Mouse (Mus musculus) embryonic facial prominence, embryonic 10.5 days (tissue): Measurements from ENCODE around the gene Atg4d. TPM values are rescaled to one million over a fixed set of nuclear protein-coding genes. Genes with fewer than 3 reads are reported as not detected.
"Not testable (repeated sequence)": the region's sequence is repeated elsewhere in the genome, so short reads cannot be mapped to it uniquely, and the experiment has no call there.

Experiments
- DNase-seq: peaks from one replicate; pipeline ENCODE4 v3.0.0-alpha.2; 2017; ENCODE audit warnings: low spot score
- H3K27ac ChIP-seq: fragments of 300-500 bp; sonication (generic); replicated peaks from 2 replicates; pipeline ENCODE4 v1.5.1; 2016; ENCODE audit warnings: mild to moderate bottlenecking
- H3K27me3 ChIP-seq: fragments of 300-500 bp; sonication (generic); replicated peaks from 2 replicates; pipeline ENCODE4 v1.6.1; 2016; ENCODE audit warnings: low read depth, mild to moderate bottlenecking; ENCODE audit not compliant: poor library complexity, severe bottlenecking
- H3K36me3 ChIP-seq: fragments of 300-500 bp; sonication (generic); replicated peaks from 2 replicates; pipeline ENCODE4 v1.6.1; 2016; ENCODE audit warnings: mild to moderate bottlenecking, moderate library complexity
- H3K4me1 ChIP-seq: fragments of 300-500 bp; sonication (generic); 2 replicates; pipeline ENCODE4 v1.6.1; 2016
- H3K4me3 ChIP-seq: fragments of 300-500 bp; sonication (generic); 2 replicates; pipeline ENCODE4 v1.5.1; 2016; ENCODE audit warnings: mild to moderate bottlenecking, moderate library complexity
- H3K9me3 ChIP-seq: fragments of 300-500 bp; sonication (generic); 2 replicates; pipeline ENCODE4 v1.6.1; 2016; ENCODE audit warnings: mild to moderate bottlenecking
- WGBS: fragments of 180-500 bp; shearing (Covaris S2); methylation state at CpG from one replicate; pipeline ENCODE4 v1.1.7; 2016; 5-methylcytosine and 5-hydroxymethylcytosine counted together
- polyA plus RNA-seq: library from polyadenylated mRNA; unstranded; fragments of >200 nt; fragmentation: Nextera tagmentation; extraction: Ambion mirVana; gene quantifications from 2 replicates; pipeline ENCODE4 v1.2.1, GENCODE M21; 2016

Gene Atg4d
- polyA plus RNA-seq: 37.8 and 41.3 TPM in 2 replicates

GRCm38 (mm10) chr9:21265000-21265561 lies at the start of gene Atg4d:
Atg4d (plus strand) TSS chr9:21265293.
- peak within 1 kb of the TSS; percentile 92 for H3K27ac ChIP-seq
- no peaks in the 10 kb centered on the region for H3K27me3 ChIP-seq
- no peaks in the 10 kb centered on the region for H3K9me3 ChIP-seq
- under 1% methylated on average over 49 of the region's 49 CpGs for WGBS
- H3K4me1 ChIP-seq: peaks cover 30% of the 10 kb centered on the region
- H3K36me3 ChIP-seq: peaks cover 34% of the 10 kb centered on the region
- peak; percentile 100 for DNase-seq
- peak within 1 kb of the TSS; percentile 93 for H3K4me3 ChIP-seq

DNA sequence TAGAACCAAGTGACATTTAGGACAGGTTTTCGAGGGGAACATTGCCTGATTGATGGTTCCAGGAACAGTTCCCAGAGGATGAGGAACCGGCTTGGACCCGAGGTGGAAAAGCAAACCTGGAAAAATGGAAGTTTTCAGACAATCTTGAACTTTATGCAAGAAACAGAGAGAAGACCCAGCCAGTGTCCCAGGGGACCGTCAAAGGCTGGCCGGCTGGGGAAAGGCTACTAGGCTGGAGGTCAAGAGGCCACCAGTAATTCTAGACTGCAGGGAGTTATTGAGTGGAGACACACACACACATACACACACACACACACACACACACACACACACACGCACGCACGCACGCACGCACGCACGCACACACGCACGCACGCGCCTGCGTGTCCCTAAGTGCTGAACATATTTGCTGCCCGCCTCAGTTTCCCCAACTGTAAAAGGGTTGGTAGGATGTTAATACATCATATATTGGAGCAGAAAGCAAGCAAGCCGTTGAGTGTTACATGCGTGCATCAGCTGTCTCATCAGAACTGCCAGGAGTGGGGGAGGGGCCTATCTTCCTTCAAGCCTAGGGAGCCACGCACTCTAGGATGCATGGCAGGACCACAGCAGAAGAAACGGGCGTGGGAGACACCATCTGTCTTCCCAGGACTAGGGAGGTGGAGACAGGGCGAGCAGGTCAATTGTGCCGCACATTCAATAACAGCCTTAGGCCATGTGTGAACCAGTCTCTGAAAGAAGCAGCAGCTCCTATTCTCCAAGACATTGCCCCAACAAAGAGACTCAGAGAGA lies 48.8 kb upstream of the Atg4d start:
- DNase-seq: no peak
- Histone ChIP-seq H3K27ac (peak overlapping the region; percentile 66), H3K36me3 (no peaks in the 10 kb centered on the region), H3K4me3 (no peak overlapping the region; the same call in 1 of the 2 replicates), H3K9me3 (no peaks in the 10 kb centered on the region), H3K27me3 (peaks cover 13% of the 10 kb centered on the region), H3K4me1 (peaks cover 25% of the 10 kb centered on the region)
- 66% methylated on average over 25 of the region's 25 CpGs for WGBS

DNA sequence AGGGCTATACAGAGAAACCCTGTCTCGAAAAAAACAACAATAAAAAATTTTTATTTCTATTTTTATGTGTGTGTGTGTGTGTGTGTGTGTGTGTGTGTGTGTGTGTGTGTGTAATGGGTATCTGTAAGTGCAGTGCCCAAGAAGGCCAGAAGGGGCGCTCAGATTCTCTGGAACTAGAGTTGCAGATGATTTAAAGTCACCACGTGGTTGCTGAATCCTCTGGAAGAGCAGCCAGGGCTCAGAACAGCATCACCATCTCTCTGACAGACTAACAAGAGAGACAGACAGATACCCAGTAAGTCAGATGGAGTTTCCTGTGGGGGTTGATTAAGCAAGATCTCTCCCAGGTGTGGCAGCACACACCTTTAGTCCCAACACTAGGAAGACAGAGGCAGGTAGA lies 45.3 kb upstream of the Atg4d start:
- no peaks in the 10 kb centered on the region for H3K36me3 ChIP-seq
- WGBS: 57% methylated on average over 3 of the region's 3 CpGs
- no peak overlapping the region for H3K4me3 ChIP-seq
- peaks cover 7% of the 10 kb centered on the region; the same call in 1 of the 2 replicates for H3K9me3 ChIP-seq
- H3K27me3 ChIP-seq: peaks cover 22% of the 10 kb centered on the region
- H3K4me1 ChIP-seq: peaks cover 19% of the 10 kb centered on the region
- no peak for DNase-seq
- H3K27ac ChIP-seq: no peak overlapping the region

- WGBS: 13% methylated on average over 21 of the region's 21 CpGs
- H3K9me3 ChIP-seq: peaks cover 7% of the 10 kb centered on the region; the same call in 1 of the 2 replicates
- H3K27me3 ChIP-seq: peaks cover 31% of the 10 kb centered on the region
- H3K4me3 ChIP-seq: peak overlapping the region; percentile 46
- H3K4me1 ChIP-seq: peaks cover 26% of the 10 kb centered on the region
- H3K27ac ChIP-seq: no peak overlapping the region
- peak; percentile 93 for DNase-seq
- no peaks in the 10 kb centered on the region for H3K36me3 ChIP-seq
Observed at GRCm38 (mm10) chr9:21220490-21221382, 44.4 kb upstream of the Atg4d start.

- 20% methylated on average over 7 of the region's 7 CpGs for WGBS
- DNase-seq: peak; percentile 52
- H3K4me3 ChIP-seq: peak overlapping the region; percentile 46; the same call in 1 of the 2 replicates
- peaks cover 37% of the 10 kb centered on the region for H3K27me3 ChIP-seq
- no peak overlapping the region for H3K27ac ChIP-seq
- no peaks in the 10 kb centered on the region for H3K36me3 ChIP-seq
- H3K9me3 ChIP-seq: peaks cover 7% of the 10 kb centered on the region; the same call in 1 of the 2 replicates
- H3K4me1 ChIP-seq: peaks cover 21% of the 10 kb centered on the region
Observed at GRCm38 (mm10) chr9:21221383-21221929, 43.6 kb upstream of the Atg4d start.

DNA sequence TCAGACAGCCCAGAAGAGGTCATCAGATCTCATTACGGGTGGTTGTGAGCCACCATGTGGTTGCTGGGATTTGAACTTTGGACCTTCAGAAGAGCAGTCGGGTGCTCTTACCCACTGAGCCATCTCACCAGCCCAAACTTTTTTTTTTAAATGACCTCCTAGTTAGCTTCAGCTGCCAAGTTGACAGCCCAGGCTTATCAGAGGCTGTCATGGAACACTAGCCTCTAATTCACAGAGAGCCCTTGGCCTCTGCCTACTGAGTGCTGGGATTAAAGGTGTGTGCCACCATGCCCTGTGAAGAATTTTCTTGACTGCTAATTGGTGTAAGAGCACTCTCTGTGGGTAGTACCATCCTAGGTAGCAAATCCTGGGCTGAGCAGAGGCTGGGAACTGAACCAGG lies 41.6 kb upstream of the Atg4d start:
- peaks cover 37% of the 10 kb centered on the region for H3K27me3 ChIP-seq
- WGBS: 98% methylated on average over 2 of the region's 2 CpGs
- H3K4me1 ChIP-seq: peaks cover 28% of the 10 kb centered on the region
- not testable (repeated sequence) for H3K9me3 ChIP-seq, H3K4me3 ChIP-seq, H3K36me3 ChIP-seq, DNase-seq, H3K27ac ChIP-seq

DNA sequence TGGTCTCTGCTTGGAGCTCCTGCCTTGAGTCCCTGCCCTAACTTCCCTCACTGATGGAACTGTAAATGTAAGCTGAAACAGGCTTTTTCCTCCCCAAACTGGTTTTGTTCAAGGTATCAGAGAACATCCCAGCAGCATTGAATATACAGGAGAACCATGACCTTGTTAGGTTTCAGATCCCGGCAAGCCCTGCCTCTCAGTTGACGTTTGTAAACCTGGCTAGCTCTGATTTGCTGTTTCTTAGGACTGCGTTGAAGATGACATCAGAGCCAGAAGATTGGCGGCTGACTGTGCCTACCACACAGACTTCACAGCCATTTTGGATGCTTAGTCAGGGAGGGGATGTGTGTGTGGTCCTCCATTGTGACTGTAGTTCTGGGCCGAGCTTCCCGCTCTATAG lies 41.2 kb upstream of the Atg4d start:
- peaks cover 7% of the 10 kb centered on the region; the same call in 1 of the 2 replicates for H3K9me3 ChIP-seq
- H3K27ac ChIP-seq: no peak overlapping the region
- WGBS: 92% methylated on average over 6 of the region's 6 CpGs
- peaks cover 29% of the 10 kb centered on the region for H3K4me1 ChIP-seq
- H3K36me3 ChIP-seq: peaks cover 3% of the 10 kb centered on the region
- no peak overlapping the region for H3K4me3 ChIP-seq
- no peak for DNase-seq
- peaks cover 37% of the 10 kb centered on the region for H3K27me3 ChIP-seq

GRCm38 (mm10) chr9:21224576-21225414 lies 40.3 kb upstream of the Atg4d start:
- WGBS: 22% methylated on average over 26 of the region's 26 CpGs
- peak overlapping the region; percentile 46 for H3K4me3 ChIP-seq

DNA sequence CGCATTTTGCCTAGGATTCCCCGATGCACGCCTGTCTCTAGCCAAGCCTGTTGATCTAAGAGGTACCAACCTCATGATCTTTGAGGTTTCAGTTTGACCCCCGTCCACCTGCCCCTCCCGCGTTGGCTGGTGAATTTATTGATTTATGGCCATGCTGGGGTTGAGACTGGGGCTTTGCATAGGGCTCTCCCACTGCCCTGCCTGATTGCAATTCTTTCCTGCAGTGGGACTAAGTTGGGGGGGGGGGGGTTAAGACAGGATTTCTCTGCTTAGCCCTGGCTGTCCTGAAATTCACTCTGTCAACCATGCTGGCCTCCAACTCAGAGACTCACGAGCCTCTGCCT lies 39.7 kb upstream of the Atg4d start:
- H3K4me3 ChIP-seq: peak overlapping the region; percentile 46
- H3K36me3 ChIP-seq: peaks cover 18% of the 10 kb centered on the region
- H3K27me3 ChIP-seq: peaks cover 37% of the 10 kb centered on the region
- WGBS: 26% methylated on average over 7 of the region's 7 CpGs
- DNase-seq: no peak
- H3K4me1 ChIP-seq: peaks cover 29% of the 10 kb centered on the region
- peaks cover 7% of the 10 kb centered on the region; the same call in 1 of the 2 replicates for H3K9me3 ChIP-seq
- H3K27ac ChIP-seq: peak overlapping the region; percentile 51; the same call in 1 of the 2 replicates

More at GRCm38 (mm10) chr9:21224576-21225414, 40.3 kb upstream of the Atg4d start:
- peaks cover 7% of the 10 kb centered on the region; the same call in 1 of the 2 replicates for H3K9me3 ChIP-seq
- DNase-seq: no peak
- H3K36me3 ChIP-seq: peaks cover 12% of the 10 kb centered on the region
- H3K27ac ChIP-seq: peak overlapping the region; percentile 51; the same call in 1 of the 2 replicates
- peaks cover 37% of the 10 kb centered on the region for H3K27me3 ChIP-seq
- H3K4me1 ChIP-seq: peaks cover 29% of the 10 kb centered on the region

DNA sequence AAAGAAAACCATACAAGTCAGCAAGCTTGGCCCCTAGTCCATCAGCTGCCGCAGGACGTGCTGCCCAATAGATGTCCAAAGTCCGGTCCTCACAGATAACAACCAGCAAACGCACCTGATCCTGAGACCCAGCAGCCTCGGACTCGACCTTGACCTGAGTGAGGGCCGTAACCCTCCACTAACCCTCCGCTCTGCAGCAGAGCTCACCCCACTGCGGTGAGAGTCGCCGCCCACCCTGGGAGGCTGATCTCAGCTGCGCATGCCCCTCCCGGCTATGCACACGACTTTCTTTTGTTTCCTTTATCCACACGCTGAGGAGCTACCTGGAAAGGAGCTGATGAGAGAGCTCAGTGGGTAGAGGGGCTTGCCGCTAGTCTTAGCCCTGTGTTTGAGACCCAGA lies 37.8 kb upstream of the Atg4d start:
- Histone ChIP-seq H3K27me3 (peaks cover 37% of the 10 kb centered on the region), H3K4me1 (peaks cover 34% of the 10 kb centered on the region), H3K27ac (peak overlapping the region; percentile 77), H3K4me3 (peak overlapping the region; percentile 44), H3K36me3 (peaks cover 36% of the 10 kb centered on the region), H3K9me3 (peaks cover 6% of the 10 kb centered on the region; the same call in 1 of the 2 replicates)
- DNase-seq: peak; percentile 67
- 13% methylated on average over 16 of the region's 16 CpGs for WGBS

DNA sequence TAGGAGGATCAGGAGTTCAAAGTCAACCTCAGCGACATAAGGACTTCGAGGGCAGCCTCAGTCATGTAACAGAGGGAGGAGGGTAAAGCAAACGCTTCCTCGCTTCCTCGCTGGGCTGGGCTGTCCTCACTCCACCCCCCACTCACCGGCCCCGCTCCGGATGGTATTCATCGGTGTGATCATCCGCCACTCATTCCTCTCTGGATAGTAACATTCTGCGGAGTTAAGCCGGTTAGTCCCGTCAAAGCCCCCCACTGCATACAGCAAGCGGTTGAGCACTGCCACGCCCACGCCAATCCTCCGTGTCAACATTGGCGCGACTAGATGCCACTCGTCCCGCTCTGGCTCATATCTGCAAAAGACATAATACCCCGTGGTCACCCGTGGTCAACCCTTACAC lies 33.5 kb upstream of the Atg4d start:
- WGBS: 46% methylated on average over 23 of the region's 23 CpGs
- peaks cover 78% of the 10 kb centered on the region for H3K36me3 ChIP-seq
- DNase-seq: no peak

More for the DNA sequence above, 33.5 kb upstream of the Atg4d start:
- Histone ChIP-seq H3K27me3 (peaks cover 21% of the 10 kb centered on the region), H3K4me3 (no peak overlapping the region), H3K27ac (no peak overlapping the region), H3K4me1 (peaks cover 26% of the 10 kb centered on the region), H3K9me3 (no peaks in the 10 kb centered on the region)
